Mouse (Mus musculus) liver, embryonic 11.5 days (tissue): Measurements from ENCODE around the gene Cse1l. TPM values are rescaled to one million over a fixed set of nuclear protein-coding genes. Genes with fewer than 3 reads are reported as not detected.

Experiments
- ATAC-seq: fragments of 200-750 bp; cut with Nextera tagmentation; replicated peaks from 2 replicates; pipeline ENCODE4 v1.8.0; 2017; ENCODE audit warnings: moderate number of reproducible peaks, mild to moderate bottlenecking, moderate TSS enrichment, moderate library complexity; ENCODE audit not compliant: low FRiP score
- DNase-seq: peaks from one replicate; pipeline ENCODE4 v3.0.0-alpha.2; 2017; ENCODE audit warnings: low spot score
- H3K27ac ChIP-seq: fragments of 300-500 bp; sonication (generic); 2 replicates; pipeline ENCODE4 v1.5.1; 2014; ENCODE audit warnings: mild to moderate bottlenecking, low read depth, low read length, control low read depth
- H3K27me3 ChIP-seq: fragments of 300-500 bp; sonication (generic); replicated peaks from 2 replicates; pipeline ENCODE4 v1.6.1; 2014; ENCODE audit warnings: low read length, mixed read lengths; ENCODE audit not compliant: control insufficient read depth, insufficient read depth
- H3K36me3 ChIP-seq: fragments of 300-500 bp; sonication (generic); 2 replicates; pipeline ENCODE4 v1.6.1; 2014; ENCODE audit warnings: mild to moderate bottlenecking, low read length, moderate library complexity, mixed read lengths; ENCODE audit not compliant: control insufficient read depth, insufficient read depth
- H3K4me1 ChIP-seq: fragments of 300-500 bp; sonication (generic); replicated peaks from 2 replicates; pipeline ENCODE4 v1.6.1; 2014; ENCODE audit warnings: low read length, mixed read lengths; ENCODE audit not compliant: control insufficient read depth, insufficient read depth
- H3K4me2 ChIP-seq: fragments of 300-500 bp; sonication (generic); 2 replicates; pipeline ENCODE4 v1.6.1; 2014; ENCODE audit warnings: mild to moderate bottlenecking, control low read depth, moderate library complexity
- H3K4me3 ChIP-seq: fragments of 300-500 bp; sonication (generic); 2 replicates; pipeline ENCODE4 v1.5.1; 2014; ENCODE audit warnings: low read depth, low read length, control low read depth
- H3K9ac ChIP-seq: fragments of 300-500 bp; sonication (generic); 2 replicates; pipeline ENCODE4 v1.6.1; 2014; ENCODE audit warnings: low read depth, low read length, control low read depth
- H3K9me3 ChIP-seq: fragments of 300-500 bp; sonication (generic); 2 replicates; pipeline ENCODE4 v1.6.1; 2016; ENCODE audit warnings: low read length, inconsistent platforms, mixed read lengths; ENCODE audit not compliant: control insufficient read depth
- WGBS: fragments of 180-500 bp; shearing (Covaris S2); extraction: QIAGEN DNeasy Blood & Tissue Kit; methylation state at CpG from one replicate; pipeline ENCODE4 v1.1.7; 2014; 5-methylcytosine and 5-hydroxymethylcytosine counted together
- polyA plus RNA-seq: library from polyadenylated mRNA; unstranded; fragments of >200 nt; fragmentation: Nextera tagmentation; extraction: Ambion mirVana; gene quantifications from 2 replicates; pipeline ENCODE4 v1.2.1, GENCODE M21; 2014

Gene Cse1l
- polyA plus RNA-seq, 1 experiment from 2014 or later, result 155 TPM

GRCm38 (mm10) chr2:166973153-166973552, 67.3 kb downstream of the Cse1l start:
- Histone ChIP-seq H3K27me3 (no peaks in the 10 kb centered on the region), H3K9me3 (no peaks in the 10 kb centered on the region), H3K4me2 (no peak overlapping the region), H3K27ac (no peak overlapping the region), H3K4me3 (no peak overlapping the region), H3K4me1 (peaks cover 34% of the 10 kb centered on the region), H3K36me3 (no peaks in the 10 kb centered on the region; the same call in 1 of the 2 replicates), H3K9ac (no peak overlapping the region)
- 74% methylated on average over 1 of the region's 1 CpGs for WGBS
- no peak for DNase-seq
- no peak for ATAC-seq

GRCm38 (mm10) chr2:166974177-166974872, 68.5 kb downstream of the Cse1l start:
- H3K4me2 ChIP-seq, result no peak overlapping the region
- no peaks in the 10 kb centered on the region for H3K9me3 ChIP-seq
- H3K27me3 ChIP-seq, result no peaks in the 10 kb centered on the region
- peaks cover 34% of the 10 kb centered on the region for H3K4me1 ChIP-seq
- no peak overlapping the region for H3K9ac ChIP-seq
- WGBS, result 65% methylated on average over 6 of the region's 6 CpGs
- peak overlapping the region; percentile 45; the same call in 1 of the 2 replicates for H3K27ac ChIP-seq
- ATAC-seq (no peak), DNase-seq (no peak)
- H3K36me3 ChIP-seq, result no peaks in the 10 kb centered on the region; the same call in 1 of the 2 replicates
- no peak overlapping the region for H3K4me3 ChIP-seq

- ATAC-seq, result no peak
- no peaks in the 10 kb centered on the region; the same call in 1 of the 2 replicates for H3K36me3 ChIP-seq
- WGBS, result 53% methylated on average over 3 of the region's 3 CpGs
- DNase-seq, result no peak
- H3K9ac ChIP-seq, result no peak overlapping the region
- peak overlapping the region; percentile 37 for H3K4me2 ChIP-seq
- peak overlapping the region; percentile 67 for H3K27ac ChIP-seq
- peaks cover 36% of the 10 kb centered on the region for H3K4me1 ChIP-seq
- no peaks in the 10 kb centered on the region for H3K27me3 ChIP-seq
- H3K9me3 ChIP-seq, result no peaks in the 10 kb centered on the region
- no peak overlapping the region for H3K4me3 ChIP-seq
Observed at GRCm38 (mm10) chr2:166976356-166976755, 70.5 kb downstream of the Cse1l start.

GRCm38 (mm10) chr2:166977490-166977889, 71.7 kb downstream of the Cse1l start:
- peak overlapping the region; percentile 34 for H3K4me2 ChIP-seq
- no peaks in the 10 kb centered on the region; the same call in 1 of the 2 replicates for H3K36me3 ChIP-seq
- no peaks in the 10 kb centered on the region for H3K9me3 ChIP-seq
- no peak overlapping the region for H3K4me3 ChIP-seq
- H3K4me1 ChIP-seq, result peaks cover 36% of the 10 kb centered on the region
- no peaks in the 10 kb centered on the region for H3K27me3 ChIP-seq
- DNase-seq (no peak), ATAC-seq (0 out of 2 replicates have a peak, but pooled peaks have one; percentile 23)
- H3K27ac ChIP-seq, result peak overlapping the region; percentile 53
- peak overlapping the region; percentile 49 for H3K9ac ChIP-seq
- 36% methylated on average over 3 of the region's 3 CpGs for WGBS

- no peak for ATAC-seq
- Histone ChIP-seq H3K4me3 (no peak overlapping the region), H3K27ac (no peak overlapping the region), H3K4me1 (peaks cover 26% of the 10 kb centered on the region), H3K27me3 (no peaks in the 10 kb centered on the region), H3K4me2 (no peak overlapping the region), H3K9ac (no peak overlapping the region), H3K36me3 (no peaks in the 10 kb centered on the region; the same call in 1 of the 2 replicates), H3K9me3 (no peaks in the 10 kb centered on the region)
- DNase-seq, result no peak
- 49% methylated on average over 2 of the region's 2 CpGs for WGBS
Observed at GRCm38 (mm10) chr2:166980161-166980560, 74.3 kb downstream of the Cse1l start.

- H3K4me1 ChIP-seq, result peaks cover 2% of the 10 kb centered on the region; the same call in 1 of the 2 replicates
- no peak overlapping the region for H3K4me3 ChIP-seq
- no peaks in the 10 kb centered on the region for H3K9me3 ChIP-seq
- WGBS, result 71% methylated on average over 4 of the region's 4 CpGs
- no peaks in the 10 kb centered on the region for H3K36me3 ChIP-seq
- H3K4me2 ChIP-seq, result no peak overlapping the region
- ATAC-seq, result no peak
- H3K9ac ChIP-seq, result no peak overlapping the region
- no peaks in the 10 kb centered on the region for H3K27me3 ChIP-seq
- no peak for DNase-seq
- no peak overlapping the region for H3K27ac ChIP-seq
Observed at GRCm38 (mm10) chr2:166983351-166983894, 77.6 kb downstream of the Cse1l start.

- ATAC-seq (no peak), DNase-seq (no peak)
- Histone ChIP-seq H3K27me3 (no peaks in the 10 kb centered on the region), H3K4me3 (no peak overlapping the region), H3K9me3 (no peaks in the 10 kb centered on the region), H3K36me3 (no peaks in the 10 kb centered on the region), H3K4me1 (peaks cover 33% of the 10 kb centered on the region), H3K9ac (no peak overlapping the region), H3K4me2 (no peak overlapping the region), H3K27ac (no peak overlapping the region)
- WGBS, result 77% methylated on average over 7 of the region's 7 CpGs
Observed at GRCm38 (mm10) chr2:166990861-166991260, 85.0 kb downstream of the Cse1l start.

GRCm38 (mm10) chr2:166991945-166992344, 86.1 kb downstream of the Cse1l start:
- H3K27me3 ChIP-seq, result no peaks in the 10 kb centered on the region
- H3K4me2 ChIP-seq, result peak overlapping the region; percentile 70; the same call in 1 of the 2 replicates
- no peak overlapping the region for H3K4me3 ChIP-seq
- H3K27ac ChIP-seq, result 0 out of 2 replicates have a peak overlapping the region, but pooled peaks have one; percentile 23
- H3K36me3 ChIP-seq, result no peaks in the 10 kb centered on the region
- DNase-seq (no peak), ATAC-seq (no peak)
- H3K4me1 ChIP-seq, result peaks cover 33% of the 10 kb centered on the region
- no peak overlapping the region for H3K9ac ChIP-seq
- H3K9me3 ChIP-seq, result no peaks in the 10 kb centered on the region
